Mouse (Mus musculus) heart, embryonic 16.5 days (tissue): Measurements from ENCODE around the gene Slc3a1. TPM values are rescaled to one million over a fixed set of nuclear protein-coding genes. Genes with fewer than 3 reads are reported as not detected.

ENCODE experiments used
- ATAC-seq: fragments of 200-750 bp; cut with Nextera tagmentation; replicated peaks from 2 replicates; pipeline ENCODE4 v1.8.0; 2017; ENCODE audit warnings: moderate number of reproducible peaks; ENCODE audit not compliant: insufficient read depth, low FRiP score; ENCODE audit errors: extremely low read depth
- H3K27ac ChIP-seq: fragments of 300-500 bp; sonication (generic); 2 replicates; pipeline ENCODE4 v1.5.1; 2014; ENCODE audit warnings: mild to moderate bottlenecking, low read length, control low read depth, moderate library complexity
- H3K27me3 ChIP-seq: fragments of 300-500 bp; sonication (generic); 2 replicates; pipeline ENCODE4 v1.6.1; 2014; ENCODE audit warnings: low read length, mixed read lengths; ENCODE audit not compliant: control insufficient read depth, insufficient read depth
- H3K36me3 ChIP-seq: fragments of 300-500 bp; sonication (generic); 2 replicates; pipeline ENCODE4 v1.6.1; 2014; ENCODE audit not compliant: control insufficient read depth, insufficient read depth
- H3K4me1 ChIP-seq: fragments of 300-500 bp; sonication (generic); 2 replicates; pipeline ENCODE4 v1.6.1; 2014; ENCODE audit warnings: low read length, mixed read lengths; ENCODE audit not compliant: control insufficient read depth, insufficient read depth
- H3K4me2 ChIP-seq: fragments of 300-500 bp; sonication (generic); 2 replicates; pipeline ENCODE4 v1.6.1; 2014; ENCODE audit warnings: low read depth, mild to moderate bottlenecking, control low read depth, low read length
- H3K4me3 ChIP-seq: fragments of 300-500 bp; sonication (generic); 2 replicates; pipeline ENCODE4 v1.5.1; 2014; ENCODE audit warnings: mild to moderate bottlenecking, control low read depth, low read length
- H3K9ac ChIP-seq: fragments of 300-500 bp; sonication (generic); 2 replicates; pipeline ENCODE4 v1.6.1; 2014; ENCODE audit warnings: low read length, control low read depth
- H3K9me3 ChIP-seq: fragments of 300-500 bp; sonication (generic); replicated peaks from 2 replicates; pipeline ENCODE4 v1.6.1; 2016; ENCODE audit warnings: low read length; ENCODE audit not compliant: control insufficient read depth
- WGBS: fragments of 180-500 bp; shearing (Covaris S2); extraction: QIAGEN DNeasy Blood & Tissue Kit; methylation state at CpG from one replicate; pipeline ENCODE4 v1.1.7; 2014; 5-methylcytosine and 5-hydroxymethylcytosine counted together
- polyA plus RNA-seq: library from polyadenylated mRNA; unstranded; fragments of >200 nt; fragmentation: Nextera tagmentation; extraction: Ambion mirVana; gene quantifications from 2 replicates; pipeline ENCODE4 v1.2.1, GENCODE M21; 2015

Slc3a1 gene
- polyA plus RNA-seq, 1 experiment from 2014 or later, result 0.26 TPM

- H3K4me3 ChIP-seq, result no peak overlapping the region
- H3K27me3 ChIP-seq, result no peaks in the 10 kb centered on the region
- H3K4me1 ChIP-seq, result peaks cover 6% of the 10 kb centered on the region
- no peak overlapping the region for H3K9ac ChIP-seq
- H3K4me2 ChIP-seq, result no peak overlapping the region
- WGBS, result 92% methylated on average over 8 of the region's 8 CpGs
- ATAC-seq, result no peak
- H3K36me3 ChIP-seq, result peaks cover 25% of the 10 kb centered on the region
- H3K9me3 ChIP-seq, result no peaks in the 10 kb centered on the region
- no peak overlapping the region for H3K27ac ChIP-seq
These were observed 43.1 kb downstream of the Slc3a1 start for GRCm38 (mm10) chr17:85071088-85071775.

- Histone ChIP-seq H3K9ac (no peak overlapping the region), H3K27ac (no peak overlapping the region), H3K9me3 (no peaks in the 10 kb centered on the region), H3K4me1 (peaks cover 6% of the 10 kb centered on the region), H3K4me2 (no peak overlapping the region), H3K27me3 (no peaks in the 10 kb centered on the region), H3K4me3 (no peak overlapping the region), H3K36me3 (peaks cover 24% of the 10 kb centered on the region)
- 56% methylated on average over 11 of the region's 11 CpGs for WGBS
- no peak for ATAC-seq
These were observed 44.2 kb downstream of the Slc3a1 start for GRCm38 (mm10) chr17:85072383-85072782.

GRCm38 (mm10) chr17:85073214-85073613, 45.0 kb downstream of the Slc3a1 start:
- Histone ChIP-seq H3K4me1 (peaks cover 6% of the 10 kb centered on the region), H3K36me3 (peaks cover 30% of the 10 kb centered on the region), H3K9me3 (no peaks in the 10 kb centered on the region), H3K4me3 (no peak overlapping the region), H3K4me2 (no peak overlapping the region), H3K27me3 (no peaks in the 10 kb centered on the region), H3K9ac (no peak overlapping the region), H3K27ac (no peak overlapping the region)
- ATAC-seq, result no peak
- 53% methylated on average over 7 of the region's 7 CpGs for WGBS

- WGBS, result 94% methylated on average over 4 of the region's 4 CpGs
- Histone ChIP-seq H3K9me3 (no peaks in the 10 kb centered on the region), H3K36me3 (peaks cover 30% of the 10 kb centered on the region), H3K4me3 (no peak overlapping the region), H3K4me1 (peaks cover 6% of the 10 kb centered on the region), H3K9ac (no peak overlapping the region), H3K27ac (no peak overlapping the region), H3K27me3 (no peaks in the 10 kb centered on the region), H3K4me2 (no peak overlapping the region)
- no peak for ATAC-seq
These were observed 45.9 kb downstream of the Slc3a1 start for GRCm38 (mm10) chr17:85074083-85074482.

- Histone ChIP-seq H3K4me1 (no peaks in the 10 kb centered on the region), H3K9ac (no peak overlapping the region), H3K27ac (no peak overlapping the region), H3K27me3 (no peaks in the 10 kb centered on the region), H3K4me2 (no peak overlapping the region), H3K36me3 (peaks cover 39% of the 10 kb centered on the region), H3K9me3 (no peaks in the 10 kb centered on the region), H3K4me3 (no peak overlapping the region)
- WGBS, result 94% methylated on average over 3 of the region's 3 CpGs
- ATAC-seq, result no peak
These were observed 51.1 kb downstream of the Slc3a1 start for GRCm38 (mm10) chr17:85079276-85079675.

- 89% methylated on average over 11 of the region's 11 CpGs for WGBS
- Histone ChIP-seq H3K4me1 (peaks cover 4% of the 10 kb centered on the region), H3K27me3 (no peaks in the 10 kb centered on the region), H3K9ac (no peak overlapping the region), H3K4me2 (no peak overlapping the region), H3K27ac (no peak overlapping the region), H3K4me3 (no peak overlapping the region), H3K36me3 (peaks cover 33% of the 10 kb centered on the region), H3K9me3 (no peaks in the 10 kb centered on the region)
- ATAC-seq, result no peak
These were observed 52.6 kb downstream of the Slc3a1 start for GRCm38 (mm10) chr17:85080781-85081180.

- H3K9me3 ChIP-seq, result no peaks in the 10 kb centered on the region
- peaks cover 7% of the 10 kb centered on the region; the same call in 1 of the 2 replicates for H3K36me3 ChIP-seq
- no peak overlapping the region for H3K27ac ChIP-seq
- WGBS, result 61% methylated on average over 2 of the region's 2 CpGs
- no peak overlapping the region for H3K4me2 ChIP-seq
- H3K27me3 ChIP-seq, result no peaks in the 10 kb centered on the region
- no peak for ATAC-seq
- H3K9ac ChIP-seq, result no peak overlapping the region
- peaks cover 24% of the 10 kb centered on the region for H3K4me1 ChIP-seq
- no peak overlapping the region for H3K4me3 ChIP-seq
These were observed 57.2 kb downstream of the Slc3a1 start for GRCm38 (mm10) chr17:85085335-85085734.

GRCm38 (mm10) chr17:85086501-85086900, 58.3 kb downstream of the Slc3a1 start:
- WGBS, result 43% methylated on average over 1 of the region's 1 CpGs
- H3K27ac ChIP-seq, result peak overlapping the region; percentile 48
- no peak for ATAC-seq

GRCm38 (mm10) chr17:85087591-85087990, 59.4 kb downstream of the Slc3a1 start:
- Histone ChIP-seq H3K36me3 (no peaks in the 10 kb centered on the region), H3K4me1 (peaks cover 28% of the 10 kb centered on the region), H3K27ac (peak overlapping the region; percentile 78), H3K4me3 (no peak overlapping the region), H3K9ac (no peak overlapping the region), H3K9me3 (no peaks in the 10 kb centered on the region), H3K27me3 (no peaks in the 10 kb centered on the region), H3K4me2 (peak overlapping the region; percentile 27; the same call in 1 of the 2 replicates)
- WGBS, result 52% methylated on average over 5 of the region's 5 CpGs
- ATAC-seq, result no peak

More at GRCm38 (mm10) chr17:85086501-85086900, 58.3 kb downstream of the Slc3a1 start:
- H3K4me1 ChIP-seq, result peaks cover 27% of the 10 kb centered on the region
- no peak overlapping the region for H3K4me3 ChIP-seq
- H3K9me3 ChIP-seq, result no peaks in the 10 kb centered on the region
- H3K9ac ChIP-seq, result no peak overlapping the region
- H3K4me2 ChIP-seq, result no peak overlapping the region
- no peaks in the 10 kb centered on the region for H3K36me3 ChIP-seq
- no peaks in the 10 kb centered on the region for H3K27me3 ChIP-seq
